Mouse (Mus musculus): ENCODE measurements around the gene Mettl7a2. TPM values are rescaled to one million over a fixed set of nuclear protein-coding genes. Genes with fewer than 3 reads are reported as not detected.
A peak's percentile ranks its signal among the peaks of the same experiment; 100 is the strongest.
"Not testable (repeated sequence)": the region's sequence is repeated elsewhere in the genome, so short reads cannot be mapped to it uniquely, and the experiment has no call there.

Mettl7a2 gene
- 1 to 10 TPM; 1.2 to 1.8 TPM for total RNA-seq (2021)
- long read RNA-seq, experiment 1, result 0 reads
- long read RNA-seq, experiment 2, result 0 reads

- DNase-seq, result peak; percentile 15
Observed at GRCm38 (mm10) chr15:100352711-100353250, at the start of gene Mettl7a2, which contains the start of gene Methig1. TSS of gene Mettl7a2 (plus strand) at chr15:100353200. TSS of gene Methig1 (plus strand) at chr15:100353149.

DNA sequence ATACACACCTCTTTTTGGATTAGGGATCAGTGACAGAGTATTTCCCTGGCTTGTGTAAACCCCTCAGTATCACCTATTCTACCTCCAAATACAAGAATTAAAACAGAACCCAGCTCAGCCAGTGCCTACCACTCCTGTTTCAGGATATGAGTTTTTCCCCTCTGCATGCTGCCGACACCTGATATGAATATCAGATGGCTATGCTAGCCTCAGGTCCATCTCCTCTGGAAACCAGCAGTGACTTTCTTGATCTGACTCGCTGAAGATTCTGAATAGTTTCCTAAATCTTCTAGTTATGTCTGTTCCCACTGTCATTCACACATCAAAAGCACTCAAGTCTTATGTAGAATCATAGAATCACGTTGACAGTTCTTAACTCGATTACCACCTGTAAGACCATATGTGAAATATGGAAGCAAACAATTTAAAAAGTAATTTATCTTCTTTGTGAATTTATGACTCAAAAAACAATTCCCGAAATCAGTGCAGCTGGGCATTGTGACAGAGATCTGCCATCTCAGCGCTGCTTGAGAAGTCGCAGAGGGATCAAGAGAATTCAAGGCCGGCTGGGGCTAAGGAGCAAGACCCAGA is 49.5 kb upstream of the Mettl7a2 start:
- no peak for DNase-seq

- peak; percentile 89 for DNase-seq
Observed at GRCm38 (mm10) chr15:100304019-100304991, 48.7 kb upstream of the Mettl7a2 start, which contains the start of gene Mettl7a1. TSS of gene Mettl7a1 (plus strand) at chr15:100304140.

GRCm38 (mm10) chr15:100306201-100306600 is 46.8 kb upstream of the Mettl7a2 start:
- no peak for DNase-seq

DNA sequence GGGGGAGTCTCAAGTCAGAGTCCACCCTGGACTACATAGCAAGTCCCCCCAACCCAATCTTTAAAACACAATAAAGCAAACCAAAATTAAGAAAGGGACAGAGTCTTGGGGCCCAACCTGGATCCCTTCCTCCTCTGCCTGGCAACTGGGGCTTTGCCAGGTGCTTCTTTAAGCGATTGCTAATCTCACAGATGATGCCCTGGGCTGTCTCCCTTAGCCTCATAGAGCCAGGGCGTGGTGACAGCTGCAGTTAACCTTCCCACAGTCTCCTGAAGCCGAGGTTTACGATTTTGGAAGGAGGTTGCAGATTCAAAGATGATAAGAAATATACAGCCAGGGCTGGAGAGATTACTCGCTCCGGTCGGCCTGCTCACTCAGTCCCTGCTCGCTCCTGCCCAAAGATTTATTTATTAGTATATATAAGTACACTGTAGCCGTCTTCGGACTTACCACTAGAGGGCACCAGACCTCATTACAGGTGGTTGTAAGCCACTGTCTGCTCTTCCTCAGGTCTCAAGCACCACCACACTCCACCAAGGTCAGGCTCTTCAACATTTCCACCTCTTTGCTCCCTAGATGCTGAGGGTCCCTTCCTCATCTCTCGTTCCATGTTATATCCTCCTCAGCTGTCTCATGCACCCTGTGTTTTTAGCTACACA is 45.4 kb upstream of the Mettl7a2 start:
- DNase-seq, result peak; percentile 23

DNA sequence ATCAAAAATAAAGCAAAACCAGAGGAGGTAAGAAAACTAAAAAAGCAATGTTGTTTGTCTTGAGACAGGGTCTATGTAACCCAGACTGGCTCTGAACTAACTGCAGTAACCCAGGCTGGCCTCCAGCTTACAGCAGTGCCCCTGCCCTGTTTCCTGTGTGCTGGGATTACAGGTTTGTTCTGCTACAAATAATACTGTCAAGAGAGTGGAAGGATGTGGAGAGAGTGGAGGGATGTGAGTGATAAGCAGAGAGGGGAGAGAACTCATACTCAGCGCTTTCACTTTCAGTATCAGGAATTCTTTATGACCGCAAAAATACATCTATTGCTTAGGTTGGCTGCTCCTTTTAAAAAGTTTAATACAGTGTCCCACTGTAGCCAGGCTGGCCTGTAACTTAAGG is 40.7 kb upstream of the Mettl7a2 start:
- DNase-seq, result no peak

- DNase-seq, result no peak
Observed at GRCm38 (mm10) chr15:100314448-100315145, 38.4 kb upstream of the Mettl7a2 start.

GRCm38 (mm10) chr15:100318014-100318671 is 34.9 kb upstream of the Mettl7a2 start:
- not testable (repeated sequence) for DNase-seq

- DNase-seq, result no peak
Observed at GRCm38 (mm10) chr15:100319884-100320283, 33.1 kb upstream of the Mettl7a2 start.

- peak; percentile 21 for DNase-seq
Observed at GRCm38 (mm10) chr15:100320295-100320905, 32.6 kb upstream of the Mettl7a2 start.

GRCm38 (mm10) chr15:100321134-100321533 is 31.9 kb upstream of the Mettl7a2 start:
- peak; percentile 77 for DNase-seq

- DNase-seq, result peak; percentile 24
Observed at GRCm38 (mm10) chr15:100324021-100324591, 28.9 kb upstream of the Mettl7a2 start.

GRCm38 (mm10) chr15:100325235-100325634 is 27.8 kb upstream of the Mettl7a2 start:
- DNase-seq, result no peak

DNA sequence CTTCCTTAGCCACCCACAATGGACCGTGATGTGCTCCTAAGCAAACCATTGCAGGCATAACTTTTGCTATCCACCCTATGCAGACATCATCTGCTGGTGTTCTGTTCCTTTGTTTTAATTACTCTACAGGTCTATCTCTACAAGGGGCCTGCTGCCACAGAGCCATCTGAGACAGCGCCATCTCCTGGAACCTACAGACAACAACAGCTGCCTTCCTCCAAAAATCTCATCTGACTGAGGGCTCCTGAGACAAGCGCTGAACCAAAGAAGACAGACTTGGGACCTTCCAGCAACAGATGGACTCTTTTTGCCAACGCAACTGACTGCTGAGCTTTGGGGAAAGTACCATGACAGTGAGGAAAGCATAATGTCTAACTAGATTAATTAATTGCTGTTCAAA is 24.9 kb upstream of the Mettl7a2 start:
- DNase-seq, result not testable (repeated sequence)

DNA sequence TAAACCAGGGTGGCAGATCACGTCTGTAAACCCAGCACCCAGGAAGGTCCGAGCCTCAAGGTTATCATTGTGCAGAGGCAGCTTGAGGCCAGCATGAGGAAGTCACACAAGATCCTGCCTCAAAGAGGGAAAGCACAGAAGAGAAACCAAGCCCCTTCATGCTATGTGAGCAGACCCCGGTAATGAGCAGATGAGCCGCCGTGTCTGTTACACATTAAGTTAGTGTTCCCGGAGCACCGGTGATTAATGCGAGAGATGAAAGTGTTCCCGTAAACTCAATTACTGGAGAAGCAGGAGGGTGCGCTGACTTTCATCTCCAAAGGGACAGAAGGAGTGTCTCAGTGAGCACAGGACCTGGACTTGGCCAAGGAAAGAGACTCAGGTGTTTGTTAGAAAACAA is 23.7 kb upstream of the Mettl7a2 start:
- DNase-seq, result not testable (repeated sequence)

DNA sequence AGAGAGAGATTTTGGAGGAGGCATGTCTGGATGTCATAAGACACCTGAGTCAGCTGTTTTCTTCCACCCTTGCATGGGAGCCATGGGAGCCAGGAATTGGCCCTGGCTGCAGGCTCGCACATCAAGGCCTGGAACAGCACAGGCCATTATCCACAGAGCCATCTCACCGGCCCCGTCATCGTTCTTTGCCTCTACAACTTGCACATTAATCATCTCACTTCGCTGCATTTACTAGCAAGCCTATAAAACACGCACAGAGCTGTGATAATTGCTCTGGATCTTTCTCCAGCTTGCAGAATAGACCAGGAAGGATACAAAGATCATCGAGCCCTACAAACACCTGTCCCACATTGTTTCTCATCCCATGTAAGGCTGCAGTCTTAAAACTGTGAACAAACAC is 22.3 kb upstream of the Mettl7a2 start:
- no peak for DNase-seq

GRCm38 (mm10) chr15:100332077-100332961 is 20.7 kb upstream of the Mettl7a2 start:
- DNase-seq, result not testable (repeated sequence)

GRCm38 (mm10) chr15:100334629-100335028 is 18.4 kb upstream of the Mettl7a2 start, which contains the start of gene Mettl7a3:
TSS of gene Mettl7a3 (plus strand) at chr15:100334929.
- DNase-seq, result no peak

DNA sequence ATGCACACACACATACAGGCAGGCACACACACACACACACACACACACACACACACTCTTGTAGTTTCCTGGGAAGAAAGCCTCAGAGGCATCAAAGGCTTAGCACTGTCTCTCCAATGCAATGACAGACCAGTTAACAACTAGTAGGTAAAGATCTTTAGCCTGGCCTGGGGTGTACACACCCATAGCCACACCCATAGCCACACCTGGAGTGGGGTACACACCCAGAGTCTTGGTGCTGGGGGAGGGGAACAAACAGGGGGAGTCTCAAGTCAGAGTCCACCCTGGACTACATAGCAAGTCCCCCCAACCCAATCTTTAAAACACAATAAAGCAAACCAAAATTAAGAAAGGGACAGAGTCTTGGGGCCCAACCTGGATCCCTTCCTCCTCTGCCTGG is 15.7 kb upstream of the Mettl7a2 start:
- not testable (repeated sequence) for DNase-seq
